Mouse (Mus musculus): Measurements from ENCODE around the gene Grin2b.

GRCm38 (mm10) chr6:135907137-135907536, 266.2 kb downstream of the Grin2b start:
- TF ChIP-seq TAL1 (IDR thresholded peaks at IDR 0.05; ENCODE audit: low read length) (no peak), GATA1 (IDR thresholded peaks at IDR 0.05; ENCODE audit: low read length) (no peak)

All from erythroblast, embryonic 14.5 days (primary cell).